Mouse (Mus musculus) forebrain, embryonic 13.5 days (tissue): ENCODE measurements at regions not wholly inside any gene's neighbourhood (a gene's known extent, or its start where the extent isn't known, plus 50 kb on each side); places are given as distances from the start of the nearest gene placed in this dataset.

Experiments used
- ATAC-seq: fragments of 200-750 bp; cut with Nextera tagmentation; 2 replicates; pipeline ENCODE4 v1.8.0; 2017
- H3K27ac ChIP-seq: fragments of 300-500 bp; sonication (generic); 2 replicates; pipeline ENCODE4 v1.5.1; 2015; ENCODE audit warnings: inconsistent platforms, mild to moderate bottlenecking, moderate library complexity
- H3K27me3 ChIP-seq: fragments of 300-500 bp; sonication (generic); 2 replicates; pipeline ENCODE4 v1.6.1; 2015; ENCODE audit warnings: mild to moderate bottlenecking, inconsistent platforms
- H3K36me3 ChIP-seq: fragments of 300-500 bp; sonication (generic); 2 replicates; pipeline ENCODE4 v1.6.1; 2015; ENCODE audit warnings: mild to moderate bottlenecking, inconsistent platforms; ENCODE audit not compliant: poor library complexity, severe bottlenecking
- H3K4me1 ChIP-seq: fragments of 300-500 bp; sonication (generic); 2 replicates; pipeline ENCODE4 v1.6.1; 2015; ENCODE audit warnings: inconsistent platforms
- H3K4me2 ChIP-seq: fragments of 300-500 bp; sonication (generic); 2 replicates; pipeline ENCODE4 v1.6.1; 2015; ENCODE audit warnings: inconsistent platforms, mild to moderate bottlenecking, moderate library complexity
- H3K4me3 ChIP-seq: fragments of 300-500 bp; sonication (generic); 2 replicates; pipeline ENCODE4 v1.5.1; 2015; ENCODE audit warnings: mild to moderate bottlenecking, inconsistent platforms
- H3K9ac ChIP-seq: fragments of 300-500 bp; sonication (generic); 2 replicates; pipeline ENCODE4 v1.6.1; 2015; ENCODE audit warnings: mild to moderate bottlenecking, inconsistent platforms
- H3K9me3 ChIP-seq: fragments of 300-500 bp; sonication (generic); replicated peaks from 2 replicates; pipeline ENCODE4 v1.6.1; 2016; ENCODE audit warnings: inconsistent platforms
- WGBS: fragments of 180-500 bp; shearing (Covaris S2); methylation state at CpG from one replicate; pipeline ENCODE4 v1.1.7; 2015; 5-methylcytosine and 5-hydroxymethylcytosine counted together

GRCm38 (mm10) chr11:57933065-57933464 is 75.8 kb upstream of the Larp1 start:
- Histone ChIP-seq H3K36me3 (no peaks in the 10 kb centered on the region), H3K4me2 (no peak overlapping the region), H3K4me1 (peaks cover 9% of the 10 kb centered on the region; the same call in 1 of the 2 replicates), H3K27me3 (no peaks in the 10 kb centered on the region; the same call in 1 of the 2 replicates), H3K4me3 (no peak overlapping the region), H3K9me3 (no peaks in the 10 kb centered on the region), H3K9ac (no peak overlapping the region), H3K27ac (no peak overlapping the region)
- no peak for ATAC-seq
- WGBS: 0% methylated on average over 5 of the region's 5 CpGs

GRCm38 (mm10) chr11:57929506-57929905 is 79.4 kb upstream of the Larp1 start:
- Histone ChIP-seq H3K27ac (no peak overlapping the region), H3K4me3 (no peak overlapping the region), H3K36me3 (no peaks in the 10 kb centered on the region), H3K9me3 (no peaks in the 10 kb centered on the region), H3K27me3 (no peaks in the 10 kb centered on the region; the same call in 1 of the 2 replicates), H3K9ac (peak overlapping the region; percentile 21; the same call in 1 of the 2 replicates), H3K4me1 (peaks cover 7% of the 10 kb centered on the region; the same call in 1 of the 2 replicates), H3K4me2 (peak overlapping the region; percentile 12)
- ATAC-seq: no peak
- 9% methylated on average over 18 of the region's 18 CpGs for WGBS

GRCm38 (mm10) chr11:57920263-57920662 is 87.6 kb upstream of the Hand1 start:
- Histone ChIP-seq H3K9me3 (no peaks in the 10 kb centered on the region), H3K27ac (no peak overlapping the region), H3K4me3 (no peak overlapping the region), H3K4me1 (no peaks in the 10 kb centered on the region), H3K9ac (no peak overlapping the region), H3K27me3 (no peaks in the 10 kb centered on the region), H3K4me2 (no peak overlapping the region), H3K36me3 (no peaks in the 10 kb centered on the region)
- 89% methylated on average over 2 of the region's 2 CpGs for WGBS
- ATAC-seq: no peak

- Histone ChIP-seq H3K4me3 (no peak overlapping the region), H3K27ac (no peak overlapping the region), H3K27me3 (no peaks in the 10 kb centered on the region), H3K36me3 (no peaks in the 10 kb centered on the region), H3K4me1 (no peaks in the 10 kb centered on the region), H3K9ac (no peak overlapping the region), H3K9me3 (no peaks in the 10 kb centered on the region), H3K4me2 (no peak overlapping the region)
- ATAC-seq: no peak
- 88% methylated on average over 18 of the region's 18 CpGs for WGBS
Observed at GRCm38 (mm10) chr11:57918447-57919059, 85.9 kb upstream of the Hand1 start.

GRCm38 (mm10) chr11:57917974-57918373 is 85.4 kb upstream of the Hand1 start:
- Histone ChIP-seq H3K9ac (no peak overlapping the region), H3K27me3 (no peaks in the 10 kb centered on the region), H3K4me2 (no peak overlapping the region), H3K9me3 (no peaks in the 10 kb centered on the region), H3K27ac (no peak overlapping the region), H3K4me3 (no peak overlapping the region), H3K36me3 (no peaks in the 10 kb centered on the region), H3K4me1 (no peaks in the 10 kb centered on the region)
- no peak for ATAC-seq
- WGBS: 73% methylated on average over 5 of the region's 5 CpGs

GRCm38 (mm10) chr11:57916016-57916415 is 83.4 kb upstream of the Hand1 start:
- Histone ChIP-seq H3K9ac (no peak overlapping the region), H3K4me3 (no peak overlapping the region), H3K4me2 (no peak overlapping the region), H3K4me1 (no peaks in the 10 kb centered on the region), H3K9me3 (no peaks in the 10 kb centered on the region), H3K27ac (no peak overlapping the region), H3K27me3 (no peaks in the 10 kb centered on the region), H3K36me3 (no peaks in the 10 kb centered on the region)
- 61% methylated on average over 6 of the region's 6 CpGs for WGBS
- ATAC-seq: no peak

- no peak overlapping the region for H3K27ac ChIP-seq
- no peaks in the 10 kb centered on the region for H3K27me3 ChIP-seq
- no peaks in the 10 kb centered on the region for H3K4me1 ChIP-seq
- ATAC-seq: no peak
- WGBS: 71% methylated on average over 3 of the region's 3 CpGs
- no peaks in the 10 kb centered on the region for H3K36me3 ChIP-seq
- H3K9ac ChIP-seq: no peak overlapping the region
- H3K4me2 ChIP-seq: no peak overlapping the region
- no peaks in the 10 kb centered on the region for H3K9me3 ChIP-seq
- no peak overlapping the region for H3K4me3 ChIP-seq
Observed at GRCm38 (mm10) chr11:57913801-57914560, 81.4 kb upstream of the Hand1 start.

- Histone ChIP-seq H3K4me3 (no peak overlapping the region), H3K9me3 (no peaks in the 10 kb centered on the region), H3K27me3 (no peaks in the 10 kb centered on the region), H3K9ac (no peak overlapping the region), H3K4me2 (no peak overlapping the region), H3K27ac (no peak overlapping the region), H3K36me3 (no peaks in the 10 kb centered on the region), H3K4me1 (no peaks in the 10 kb centered on the region)
- ATAC-seq: no peak
- WGBS: 62% methylated on average over 14 of the region's 14 CpGs
Observed at GRCm38 (mm10) chr11:57913020-57913699, 80.5 kb upstream of the Hand1 start.

GRCm38 (mm10) chr11:57911698-57912283 is 79.2 kb upstream of the Hand1 start:
- Histone ChIP-seq H3K27ac (no peak overlapping the region), H3K4me3 (no peak overlapping the region), H3K9ac (no peak overlapping the region), H3K27me3 (no peaks in the 10 kb centered on the region), H3K9me3 (no peaks in the 10 kb centered on the region), H3K4me1 (no peaks in the 10 kb centered on the region), H3K36me3 (no peaks in the 10 kb centered on the region), H3K4me2 (no peak overlapping the region)
- ATAC-seq: no peak
- WGBS: 58% methylated on average over 10 of the region's 10 CpGs

- ATAC-seq: no peak
- Histone ChIP-seq H3K36me3 (no peaks in the 10 kb centered on the region), H3K27ac (no peak overlapping the region), H3K4me1 (no peaks in the 10 kb centered on the region), H3K4me2 (no peak overlapping the region), H3K9ac (no peak overlapping the region), H3K27me3 (no peaks in the 10 kb centered on the region), H3K4me3 (no peak overlapping the region), H3K9me3 (no peaks in the 10 kb centered on the region)
- 87% methylated on average over 9 of the region's 9 CpGs for WGBS
Observed at GRCm38 (mm10) chr11:57904216-57904615, 71.6 kb upstream of the Hand1 start.

GRCm38 (mm10) chr11:57899335-57899734 is 66.7 kb upstream of the Hand1 start:
- no peaks in the 10 kb centered on the region for H3K36me3 ChIP-seq
- WGBS: 76% methylated on average over 4 of the region's 4 CpGs

GRCm38 (mm10) chr11:57895497-57895896 is 62.9 kb upstream of the Hand1 start:
- 65% methylated on average over 1 of the region's 1 CpGs for WGBS
- no peaks in the 10 kb centered on the region for H3K27me3 ChIP-seq
- H3K27ac ChIP-seq: no peak overlapping the region
- H3K4me1 ChIP-seq: no peaks in the 10 kb centered on the region
- no peak overlapping the region for H3K4me3 ChIP-seq
- no peaks in the 10 kb centered on the region for H3K36me3 ChIP-seq
- H3K9me3 ChIP-seq: no peaks in the 10 kb centered on the region
- no peak overlapping the region for H3K4me2 ChIP-seq
- H3K9ac ChIP-seq: no peak overlapping the region
- ATAC-seq: no peak

More at GRCm38 (mm10) chr11:57899335-57899734, 66.7 kb upstream of the Hand1 start:
- Histone ChIP-seq H3K4me3 (no peak overlapping the region), H3K4me1 (no peaks in the 10 kb centered on the region), H3K9me3 (no peaks in the 10 kb centered on the region), H3K9ac (no peak overlapping the region), H3K4me2 (no peak overlapping the region), H3K27me3 (no peaks in the 10 kb centered on the region), H3K27ac (no peak overlapping the region)
- no peak for ATAC-seq
